Mouse (Mus musculus) heart, embryonic 15.5 days (tissue): ENCODE measurements at regions not wholly inside any gene's neighbourhood (a gene's known extent, or its start where the extent isn't known, plus 50 kb on each side); places are given as distances from the start of the nearest gene placed in this dataset.

Experiments
- ATAC-seq: fragments of 200-750 bp; cut with Nextera tagmentation; replicated peaks from 2 replicates; pipeline ENCODE4 v1.8.0; 2017; ENCODE audit warnings: low read depth, moderate TSS enrichment; ENCODE audit not compliant: insufficient number of reproducible peaks, insufficient read depth, low FRiP score
- H3K27ac ChIP-seq: fragments of 300-500 bp; sonication (generic); 2 replicates; pipeline ENCODE4 v1.5.1; 2015; ENCODE audit warnings: mild to moderate bottlenecking, inconsistent platforms
- H3K27me3 ChIP-seq: fragments of 300-500 bp; sonication (generic); 2 replicates; pipeline ENCODE4 v1.6.1; 2015; ENCODE audit warnings: inconsistent platforms
- H3K36me3 ChIP-seq: fragments of 300-500 bp; sonication (generic); 2 replicates; pipeline ENCODE4 v1.6.1; 2015; ENCODE audit warnings: mild to moderate bottlenecking, inconsistent platforms
- H3K4me1 ChIP-seq: fragments of 300-500 bp; sonication (generic); replicated peaks from 2 replicates; pipeline ENCODE4 v1.6.1; 2015; ENCODE audit warnings: inconsistent platforms
- H3K4me2 ChIP-seq: fragments of 300-500 bp; sonication (generic); 2 replicates; pipeline ENCODE4 v1.6.1; 2015; ENCODE audit warnings: inconsistent platforms, mild to moderate bottlenecking, moderate library complexity
- H3K4me3 ChIP-seq: fragments of 300-500 bp; sonication (generic); 2 replicates; pipeline ENCODE4 v1.5.1; 2015; ENCODE audit warnings: mild to moderate bottlenecking, inconsistent platforms
- H3K9ac ChIP-seq: fragments of 300-500 bp; sonication (generic); 2 replicates; pipeline ENCODE4 v1.6.1; 2015; ENCODE audit warnings: mild to moderate bottlenecking, inconsistent platforms
- H3K9me3 ChIP-seq: fragments of 300-500 bp; sonication (generic); replicated peaks from 2 replicates; pipeline ENCODE4 v1.6.1; 2016; ENCODE audit warnings: inconsistent platforms
- WGBS: fragments of 180-500 bp; shearing (Covaris S2); methylation state at CpG from one replicate; pipeline ENCODE4 v1.1.7; 2015; ENCODE audit warnings: mixed read lengths; 5-methylcytosine and 5-hydroxymethylcytosine counted together

- H3K27me3 ChIP-seq: no peaks in the 10 kb centered on the region
- 41% methylated on average over 3 of the region's 3 CpGs for WGBS
- no peak for ATAC-seq
- no peaks in the 10 kb centered on the region for H3K9me3 ChIP-seq
- no peaks in the 10 kb centered on the region for H3K36me3 ChIP-seq
- no peak overlapping the region for H3K4me3 ChIP-seq
- H3K4me2 ChIP-seq: no peak overlapping the region
- no peak overlapping the region for H3K9ac ChIP-seq
- peaks cover 5% of the 10 kb centered on the region; the same call in 1 of the 2 replicates for H3K4me1 ChIP-seq
- no peak overlapping the region for H3K27ac ChIP-seq
Measured at GRCm38 (mm10) chr12:5428733-5429132, 53.3 kb upstream of the Klhl29 start.
